Mouse (Mus musculus): ENCODE results near the gene Olfr332. TPM values are rescaled to one million over a fixed set of nuclear protein-coding genes. Genes with fewer than 3 reads are reported as not detected.
"Not testable (repeated sequence)": the region's sequence is repeated elsewhere in the genome, so short reads cannot be mapped to it uniquely, and the experiment has no call there.

The Olfr332 gene
- not detected in 2 replicates for polyA plus RNA-seq (2015; fragmentation: Nextera tagmentation; extraction: Ambion mirVana)

DNA sequence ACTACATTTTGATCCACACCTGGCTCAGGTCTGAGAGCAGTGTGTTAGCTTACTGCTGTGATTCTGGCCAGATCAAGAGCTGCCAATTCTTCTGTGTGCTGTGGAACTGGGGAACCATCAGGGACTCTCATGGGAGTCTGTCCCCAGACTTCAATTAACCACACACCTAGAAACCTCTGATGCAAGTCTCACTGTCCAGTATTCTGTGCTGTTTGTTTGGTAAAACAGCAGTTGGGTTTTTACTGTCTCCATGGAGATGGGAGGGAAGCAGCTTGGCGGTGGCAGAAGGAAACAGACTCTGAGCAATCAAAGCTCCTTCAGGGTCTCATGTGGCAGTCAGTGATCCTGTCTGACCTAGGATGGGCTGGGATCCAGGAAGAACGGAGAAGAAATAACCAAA is at the start of gene Olfr332:
TSS of gene Olfr332 (minus strand) at position 101 of the 400 bp plus-strand sequence.
- Histone ChIP-seq H3K9ac (replicated peaks; ENCODE audit: low read depth) (no peak within 1 kb of the TSS), H3K9me3 (ENCODE audit: low read length) (no peaks in the 10 kb centered on the region), H3K27ac (ENCODE audit: low read length) (no peak within 1 kb of the TSS), H3K36me3 (ENCODE audit: insufficient read depth, low read length) (no peaks in the 10 kb centered on the region), H3K4me1 (ENCODE audit: insufficient read depth, low read depth, low read length) (no peaks in the 10 kb centered on the region), H3K27me3 (replicated peaks; ENCODE audit: insufficient read depth, low read length) (no peaks in the 10 kb centered on the region), H3K4me2 (replicated peaks; ENCODE audit: low read depth, low read length) (no peak within 1 kb of the TSS), H3K4me3 (ENCODE audit: low read depth, low read length) (no peak within 1 kb of the TSS)
- no peak for DNase-seq (ENCODE audit: low spot score)
- no peak for TF ChIP-seq EP300 (IDR thresholded peaks at IDR 0.05)
- no peak for TF ChIP-seq CTCF (IDR thresholded peaks at IDR 0.05)
- WGBS: 60% methylated on average over 2 of the region's 2 CpGs
- ATAC-seq: no peak

DNA sequence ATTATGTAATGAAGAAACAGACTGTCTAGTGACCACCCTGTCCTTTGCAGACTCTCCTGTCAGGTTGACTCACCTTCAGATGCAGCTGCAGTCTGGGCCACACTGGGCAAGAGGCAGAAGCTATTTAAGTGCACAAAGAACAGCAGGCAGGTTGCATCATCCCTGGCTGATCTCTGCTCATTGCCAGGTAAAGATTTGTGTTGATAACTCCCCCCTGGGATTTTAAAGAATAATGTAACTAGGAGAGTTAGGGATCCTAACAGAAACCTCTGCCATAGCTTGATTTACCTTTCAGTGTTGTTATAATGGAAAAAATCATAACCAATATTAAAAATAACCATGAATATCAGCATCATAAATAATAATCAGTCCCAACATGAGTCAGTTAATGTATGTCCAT is 42.4 kb upstream of the Olfr332 start, which contains the start of gene Olfr330:
TSS of gene Olfr330 (minus strand) at position 101 of the 400 bp plus-strand sequence.
- H3K27me3 ChIP-seq (replicated peaks; ENCODE audit: insufficient read depth, low read length); DNase-seq (ENCODE audit: low spot score); H3K36me3 ChIP-seq (ENCODE audit: insufficient read depth, low read length); H3K4me3 ChIP-seq (ENCODE audit: low read depth, low read length); H3K9ac ChIP-seq (replicated peaks; ENCODE audit: low read depth); H3K27ac ChIP-seq (ENCODE audit: low read length); H3K4me1 ChIP-seq (ENCODE audit: insufficient read depth, low read depth, low read length); ATAC-seq; H3K4me2 ChIP-seq (replicated peaks; ENCODE audit: low read depth, low read length); H3K9me3 ChIP-seq (ENCODE audit: low read length): not testable (repeated sequence)

DNA sequence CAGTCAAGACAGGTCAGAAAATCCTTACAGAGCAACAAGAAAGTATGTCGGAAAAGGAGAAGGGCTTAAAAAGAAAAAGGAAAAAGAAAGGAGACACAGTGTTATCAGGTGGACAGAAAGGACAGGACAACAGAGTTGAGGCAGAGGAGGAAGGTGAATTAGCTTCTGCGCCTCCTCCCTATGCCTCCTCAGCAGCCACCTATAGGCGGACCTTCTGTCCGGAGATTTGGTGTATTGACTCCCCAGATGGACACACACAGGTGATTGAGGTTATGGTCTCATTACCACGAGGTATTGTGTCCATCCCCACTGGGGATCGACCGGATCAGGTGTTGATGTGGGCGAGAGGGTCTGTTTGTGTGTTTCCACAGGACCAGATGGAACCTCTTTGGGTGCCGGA is 27.4 kb upstream of the Olfr332 start:
- not testable (repeated sequence) for ATAC-seq; DNase-seq (ENCODE audit: low spot score); H3K36me3 ChIP-seq (ENCODE audit: insufficient read depth, low read length); H3K4me2 ChIP-seq (replicated peaks; ENCODE audit: low read depth, low read length); H3K4me3 ChIP-seq (ENCODE audit: low read depth, low read length); H3K4me1 ChIP-seq (ENCODE audit: insufficient read depth, low read depth, low read length); H3K27ac ChIP-seq (ENCODE audit: low read length); H3K9ac ChIP-seq (replicated peaks; ENCODE audit: low read depth); H3K9me3 ChIP-seq (ENCODE audit: low read length); H3K27me3 ChIP-seq (replicated peaks; ENCODE audit: insufficient read depth, low read length)
- 86% methylated on average over 6 of the region's 9 CpGs for WGBS

DNA sequence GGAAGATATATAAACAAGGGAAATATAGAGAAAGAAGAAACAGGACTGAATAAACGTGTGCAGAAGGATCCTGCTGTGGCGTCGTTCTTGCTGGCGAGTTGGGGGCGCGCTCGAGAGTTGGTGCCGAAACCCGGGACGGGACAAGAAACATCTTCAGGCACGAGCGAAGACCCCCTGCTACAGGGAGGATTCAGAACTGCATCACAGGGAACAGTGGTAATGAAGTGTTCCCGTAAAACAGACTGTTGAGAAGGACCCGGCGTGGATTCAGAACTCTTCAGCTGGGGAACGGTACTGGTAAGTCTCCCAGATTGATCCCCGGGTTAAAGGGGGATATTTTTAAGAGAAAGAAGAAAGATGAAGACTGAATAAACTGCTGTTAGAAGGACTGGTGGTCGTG is 26.6 kb upstream of the Olfr332 start:
- not testable (repeated sequence) for DNase-seq (ENCODE audit: low spot score)

DNA sequence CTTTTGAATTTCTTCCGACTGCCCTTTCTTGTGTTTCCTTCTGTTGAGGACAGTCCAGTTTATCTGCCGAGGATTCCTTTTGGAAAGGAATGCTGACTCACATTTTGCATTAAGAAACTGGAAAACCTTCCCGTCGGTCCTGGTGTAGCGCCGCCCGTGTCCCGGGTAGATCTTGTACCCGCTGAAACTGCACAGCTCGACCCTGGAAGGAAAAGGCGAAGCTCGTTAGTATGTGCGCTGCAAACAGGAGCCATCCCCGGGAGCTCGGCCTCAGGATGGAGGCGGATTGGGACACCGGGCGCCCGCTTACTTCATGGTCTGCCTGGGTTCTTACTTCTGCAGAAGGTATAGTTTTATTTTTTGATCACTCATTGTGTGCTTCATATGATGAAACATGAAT is 16.7 kb upstream of the Olfr332 start:
- 80% methylated on average over 19 of the region's 19 CpGs for WGBS
- H3K27me3 ChIP-seq (replicated peaks; ENCODE audit: insufficient read depth, low read length); H3K9me3 ChIP-seq (ENCODE audit: low read length); H3K4me1 ChIP-seq (ENCODE audit: insufficient read depth, low read depth, low read length); ATAC-seq; H3K27ac ChIP-seq (ENCODE audit: low read length); H3K4me2 ChIP-seq (replicated peaks; ENCODE audit: low read depth, low read length); H3K9ac ChIP-seq (replicated peaks; ENCODE audit: low read depth); H3K36me3 ChIP-seq (ENCODE audit: insufficient read depth, low read length); DNase-seq (ENCODE audit: low spot score); H3K4me3 ChIP-seq (ENCODE audit: low read depth, low read length): not testable (repeated sequence)

More for the DNA sequence above, 26.6 kb upstream of the Olfr332 start:
- H3K27ac ChIP-seq (ENCODE audit: low read length); H3K27me3 ChIP-seq (replicated peaks; ENCODE audit: insufficient read depth, low read length); ATAC-seq; H3K4me2 ChIP-seq (replicated peaks; ENCODE audit: low read depth, low read length); H3K36me3 ChIP-seq (ENCODE audit: insufficient read depth, low read length); H3K9me3 ChIP-seq (ENCODE audit: low read length); H3K9ac ChIP-seq (replicated peaks; ENCODE audit: low read depth); H3K4me3 ChIP-seq (ENCODE audit: low read depth, low read length); H3K4me1 ChIP-seq (ENCODE audit: insufficient read depth, low read depth, low read length): not testable (repeated sequence)
- WGBS: 92% methylated on average over 17 of the region's 18 CpGs

DNA sequence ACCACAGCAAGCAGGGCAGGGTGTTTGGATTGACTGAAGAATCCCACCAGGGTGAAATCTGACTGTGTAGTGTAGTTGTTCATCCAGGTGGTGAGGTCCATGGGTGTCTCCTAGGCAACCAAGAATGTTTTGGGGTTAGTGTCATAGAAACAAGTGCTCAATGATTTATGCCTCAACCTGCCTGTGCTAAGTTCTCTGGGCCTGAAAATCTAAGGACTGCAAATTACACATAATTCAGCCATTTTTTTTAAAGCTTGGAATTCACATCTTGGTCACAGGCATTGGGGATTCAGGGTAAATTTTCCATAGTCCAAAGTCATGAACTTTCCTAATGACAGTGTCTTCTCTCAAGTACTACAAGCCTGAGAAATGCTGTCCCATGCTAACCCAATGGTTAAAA is 10.1 kb upstream of the Olfr332 start, which contains the start of gene Olfr331:
TSS of gene Olfr331 (minus strand) at position 101 of the 400 bp plus-strand sequence.
- H3K4me3 ChIP-seq (ENCODE audit: low read depth, low read length); H3K4me1 ChIP-seq (ENCODE audit: insufficient read depth, low read depth, low read length); H3K9ac ChIP-seq (replicated peaks; ENCODE audit: low read depth); H3K27me3 ChIP-seq (replicated peaks; ENCODE audit: insufficient read depth, low read length); H3K4me2 ChIP-seq (replicated peaks; ENCODE audit: low read depth, low read length); H3K9me3 ChIP-seq (ENCODE audit: low read length); H3K36me3 ChIP-seq (ENCODE audit: insufficient read depth, low read length); DNase-seq (ENCODE audit: low spot score); H3K27ac ChIP-seq (ENCODE audit: low read length); ATAC-seq: not testable (repeated sequence)

DNA sequence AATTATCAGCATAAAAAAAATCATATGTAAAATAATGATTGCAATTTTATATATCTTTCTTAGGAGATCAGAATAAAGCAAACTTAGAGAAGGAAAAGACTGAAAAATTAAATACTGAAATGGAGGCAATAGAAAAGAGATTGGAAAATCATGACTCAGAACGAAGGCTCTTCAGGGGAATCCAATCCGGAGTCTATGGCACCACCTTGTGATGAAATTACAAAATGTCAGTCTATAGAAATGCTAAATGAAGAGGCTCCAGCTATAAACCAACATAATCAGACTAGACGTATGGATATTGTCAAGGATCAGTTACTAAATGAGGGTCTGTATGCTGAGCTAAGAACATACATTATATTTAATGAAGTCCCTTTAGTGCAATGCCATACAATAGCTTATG is 6.9 kb upstream of the Olfr332 start:
- Histone ChIP-seq H3K4me2 (replicated peaks; ENCODE audit: low read depth, low read length) (no peak overlapping the region), H3K27ac (ENCODE audit: low read length) (no peak overlapping the region), H3K9me3 (ENCODE audit: low read length) (no peaks in the 10 kb centered on the region), H3K36me3 (ENCODE audit: insufficient read depth, low read length) (no peaks in the 10 kb centered on the region), H3K4me3 (ENCODE audit: low read depth, low read length) (no peak overlapping the region), H3K9ac (replicated peaks; ENCODE audit: low read depth) (no peak overlapping the region), H3K27me3 (replicated peaks; ENCODE audit: insufficient read depth, low read length) (no peaks in the 10 kb centered on the region), H3K4me1 (ENCODE audit: insufficient read depth, low read depth, low read length) (no peaks in the 10 kb centered on the region)
- TF ChIP-seq CTCF (IDR thresholded peaks at IDR 0.05) (peak; percentile 45), EP300 (IDR thresholded peaks at IDR 0.05) (no peak)
- WGBS: 43% methylated on average over 3 of the region's 3 CpGs
- ATAC-seq: no peak
- DNase-seq (ENCODE audit: low spot score): peak; percentile 43

Measured in lung, postnatal 0 days (tissue).